Mouse (Mus musculus) hindbrain, embryonic 12.5 days (tissue): ENCODE data around the gene Thbs3. TPM values are rescaled to one million over a fixed set of nuclear protein-coding genes. Genes with fewer than 3 reads are reported as not detected.
A peak's percentile ranks its signal among the peaks of the same experiment; 100 is the strongest.

Experiments
- ATAC-seq: fragments of 200-750 bp; cut with Nextera tagmentation; 2 replicates; pipeline ENCODE4 v1.8.0; 2017; ENCODE audit warnings: moderate TSS enrichment; ENCODE audit not compliant: low FRiP score
- H3K27ac ChIP-seq: fragments of 300-500 bp; sonication (generic); 2 replicates; pipeline ENCODE4 v1.5.1; 2016; ENCODE audit warnings: mild to moderate bottlenecking
- H3K27me3 ChIP-seq: fragments of 300-500 bp; sonication (generic); 2 replicates; pipeline ENCODE4 v1.6.1; 2016; ENCODE audit warnings: mild to moderate bottlenecking
- H3K36me3 ChIP-seq: fragments of 300-500 bp; sonication (generic); 2 replicates; pipeline ENCODE4 v1.6.1; 2016; ENCODE audit warnings: mild to moderate bottlenecking
- H3K4me1 ChIP-seq: fragments of 300-500 bp; sonication (generic); 2 replicates; pipeline ENCODE4 v1.6.1; 2016
- H3K4me2 ChIP-seq: fragments of 300-500 bp; sonication (generic); replicated peaks from 2 replicates; pipeline ENCODE4 v1.6.1; 2016; ENCODE audit warnings: mild to moderate bottlenecking
- H3K4me3 ChIP-seq: fragments of 300-500 bp; sonication (generic); 2 replicates; pipeline ENCODE4 v1.5.1; 2016; ENCODE audit warnings: mild to moderate bottlenecking
- H3K9ac ChIP-seq: fragments of 300-500 bp; sonication (generic); 2 replicates; pipeline ENCODE4 v1.6.1; 2016; ENCODE audit warnings: mild to moderate bottlenecking, moderate library complexity
- H3K9me3 ChIP-seq: fragments of 300-500 bp; sonication (generic); replicated peaks from 2 replicates; pipeline ENCODE4 v1.6.1; 2016; ENCODE audit warnings: mild to moderate bottlenecking
- WGBS: fragments of 180-500 bp; shearing (Covaris S2); methylation state at CpG from one replicate; pipeline ENCODE4 v1.1.7; 2016; 5-methylcytosine and 5-hydroxymethylcytosine counted together
- microRNA counts: library from miRNA; unstranded; fragments of <30 nt; microRNA quantifications from one replicate; lab custom pipeline; 2017
- microRNA-seq: library from miRNA; unstranded; fragments of <30 nt; microRNA quantifications from one replicate; pipeline ENCODE4, GENCODE M21; 2017
- polyA plus RNA-seq: library from polyadenylated mRNA; unstranded; fragments of >200 nt; fragmentation: Nextera tagmentation; extraction: Ambion mirVana; gene quantifications from 2 replicates; pipeline ENCODE4 v1.2.1, GENCODE M21; 2016

The Thbs3 gene
- polyA plus RNA-seq, 1 experiment from 2014 or later, result 71.3 TPM

- peak overlapping the region; percentile 75 for H3K9ac ChIP-seq
- peaks cover 34% of the 10 kb centered on the region for H3K4me1 ChIP-seq
- ATAC-seq, result peak; percentile 84
- no peaks in the 10 kb centered on the region for H3K9me3 ChIP-seq
- peak overlapping the region; percentile 57 for H3K4me3 ChIP-seq
- WGBS, result 2% methylated on average over 20 of the region's 20 CpGs
- H3K4me2 ChIP-seq, result peak overlapping the region; percentile 65
- peak overlapping the region; percentile 69 for H3K27ac ChIP-seq
- no peaks in the 10 kb centered on the region for H3K27me3 ChIP-seq
- no peaks in the 10 kb centered on the region for H3K36me3 ChIP-seq
Observed at GRCm38 (mm10) chr3:89266439-89266893, 51.5 kb downstream of the Thbs3 start.

DNA sequence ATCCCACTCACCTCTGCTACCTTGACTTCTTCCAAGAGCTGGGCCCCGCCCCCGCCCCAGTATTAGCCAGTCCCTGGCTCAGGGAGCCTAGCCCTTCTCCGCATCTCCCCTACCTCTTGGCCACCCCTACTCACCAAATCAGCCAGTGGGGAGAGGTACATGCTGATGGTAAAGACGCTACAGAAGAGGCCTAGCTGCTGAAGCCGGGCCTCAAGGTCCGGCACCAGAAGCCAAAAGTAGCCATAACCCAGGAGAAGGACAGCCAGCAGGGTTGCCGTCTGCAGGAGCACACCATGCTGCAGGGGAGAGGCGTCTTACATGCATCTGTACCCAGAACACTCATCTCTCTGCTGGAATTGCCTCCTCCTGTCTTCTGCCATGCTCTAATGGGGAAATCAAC is 53.9 kb downstream of the Thbs3 start:
- H3K4me2 ChIP-seq, result no peak overlapping the region; the same call in 1 of the 2 replicates

DNA sequence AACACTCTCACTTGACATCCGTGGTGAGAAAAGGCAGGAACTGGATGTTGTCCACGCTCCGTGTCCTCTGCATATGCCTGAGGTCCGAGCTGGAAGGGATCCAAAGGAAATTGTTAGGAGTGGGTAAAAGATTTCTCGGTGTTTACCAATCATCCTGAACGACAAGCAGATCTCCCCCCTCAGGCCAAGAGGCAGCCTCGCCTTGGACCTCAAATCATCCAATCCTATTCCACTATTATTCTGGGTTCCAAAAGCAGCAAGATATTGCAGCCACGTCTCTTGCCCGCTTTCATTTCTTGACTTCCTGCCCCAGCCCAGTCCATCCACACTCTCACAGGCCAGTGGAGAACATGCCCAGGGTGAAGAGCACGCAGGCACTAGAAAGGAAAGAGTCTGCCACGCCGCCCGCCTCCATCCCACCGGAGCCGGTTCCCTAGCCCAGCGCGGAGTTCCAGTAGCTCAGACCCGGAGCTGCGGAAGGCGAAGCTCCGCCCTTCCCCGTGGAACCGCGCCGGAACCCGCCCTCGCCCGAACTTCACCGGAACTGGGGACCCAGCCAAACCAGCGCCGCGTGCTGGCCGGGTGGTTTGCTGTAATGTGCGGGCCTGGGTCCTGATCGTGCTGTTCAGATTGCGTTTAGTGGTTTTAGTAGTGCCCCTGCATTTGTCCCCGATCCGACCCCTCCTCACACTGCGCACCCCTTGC is 55.2 kb downstream of the Thbs3 start, which contains the start of gene Slc50a1:
Gene Slc50a1 (minus strand): TSS at position 520 of the 705 bp plus-strand sequence.
- Histone ChIP-seq H3K27ac (peak within 1 kb of the TSS; percentile 68), H3K4me1 (peaks cover 34% of the 10 kb centered on the region), H3K36me3 (no peaks in the 10 kb centered on the region), H3K9me3 (no peaks in the 10 kb centered on the region), H3K4me3 (peak within 1 kb of the TSS; percentile 44), H3K27me3 (no peaks in the 10 kb centered on the region), H3K4me2 (peak within 1 kb of the TSS; percentile 66), H3K9ac (peak within 1 kb of the TSS; percentile 73)
- 4% methylated on average over 39 of the region's 39 CpGs for WGBS
- peak; percentile 35; the same call in 1 of the 2 replicates for ATAC-seq

More for the DNA sequence above, 53.9 kb downstream of the Thbs3 start:
- Histone ChIP-seq H3K36me3 (no peaks in the 10 kb centered on the region), H3K4me1 (peaks cover 34% of the 10 kb centered on the region), H3K27ac (no peak overlapping the region), H3K4me3 (no peak overlapping the region), H3K27me3 (no peaks in the 10 kb centered on the region), H3K9me3 (no peaks in the 10 kb centered on the region), H3K9ac (no peak overlapping the region)
- no peak for ATAC-seq
- 48% methylated on average over 8 of the region's 8 CpGs for WGBS

- Histone ChIP-seq H3K27me3 (no peaks in the 10 kb centered on the region), H3K36me3 (no peaks in the 10 kb centered on the region), H3K9ac (peak overlapping the region; percentile 73; the same call in 1 of the 2 replicates), H3K27ac (no peak overlapping the region), H3K4me2 (peak overlapping the region; percentile 66), H3K4me3 (peak overlapping the region; percentile 44), H3K4me1 (peaks cover 33% of the 10 kb centered on the region), H3K9me3 (no peaks in the 10 kb centered on the region)
- 77% methylated on average over 6 of the region's 6 CpGs for WGBS
- no peak for ATAC-seq
Observed at GRCm38 (mm10) chr3:89270891-89271290, 55.9 kb downstream of the Thbs3 start.

- Histone ChIP-seq H3K9me3 (no peaks in the 10 kb centered on the region), H3K4me2 (no peak overlapping the region), H3K36me3 (no peaks in the 10 kb centered on the region), H3K4me3 (no peak overlapping the region), H3K27me3 (no peaks in the 10 kb centered on the region; the same call in 1 of the 2 replicates), H3K4me1 (peaks cover 29% of the 10 kb centered on the region), H3K9ac (no peak overlapping the region), H3K27ac (no peak overlapping the region)
- no peak for ATAC-seq
- 67% methylated on average over 6 of the region's 6 CpGs for WGBS
Observed at GRCm38 (mm10) chr3:89271760-89272159, 56.8 kb downstream of the Thbs3 start.

GRCm38 (mm10) chr3:89276061-89276460 is 61.1 kb downstream of the Thbs3 start:
- no peak for ATAC-seq
- Histone ChIP-seq H3K4me1 (peaks cover 33% of the 10 kb centered on the region), H3K9me3 (no peaks in the 10 kb centered on the region), H3K36me3 (no peaks in the 10 kb centered on the region), H3K4me2 (no peak overlapping the region), H3K9ac (no peak overlapping the region), H3K27ac (no peak overlapping the region), H3K4me3 (no peak overlapping the region), H3K27me3 (peaks cover 37% of the 10 kb centered on the region)
- 91% methylated on average over 13 of the region's 13 CpGs for WGBS

MicroRNA genes within 50 kb of the gene (microRNA counts, 519-probe panel; counts per million panel counts)
- 2,524 counts per million, percentile 65 among the panel's probes with 10 or more counts for microRNA mmu-miR-92b (lab: Ali Mortazavi, UCI)

Small RNA genes within 50 kb of the gene (microRNA-seq; reads per million reads assigned to microRNA genes)
- gene Mir92b, result 7,588 reads per million, percentile 93 among the genes with 10 or more reads in this experiment

Other genes starting within 250 kb of the Thbs3 start
- 66.9 and 67.1 TPM in 2 replicates for gene Rusc1, start 121.9 kb upstream of the Thbs3 start, polyA plus RNA-seq
- not detected in 2 replicates for gene Gm43738, start 114.1 kb upstream of the Thbs3 start, polyA plus RNA-seq
- gene Fdps, start 113.2 kb upstream of the Thbs3 start, polyA plus RNA-seq, result 284 TPM in 2 replicates
- 0.25 and 0.96 TPM in 2 replicates for gene Pklr, start 79.0 kb upstream of the Thbs3 start, polyA plus RNA-seq
- 20.7 and 22.3 TPM in 2 replicates for gene Hcn3, start 55.0 kb upstream of the Thbs3 start, polyA plus RNA-seq
- 38.8 and 44.4 TPM in 2 replicates for gene Clk2, start 50.4 kb upstream of the Thbs3 start, polyA plus RNA-seq
- gene Scamp3, start 37.7 kb upstream of the Thbs3 start, polyA plus RNA-seq, result 105 and 107 TPM in 2 replicates
- gene Fam189b, start 32.0 kb upstream of the Thbs3 start, polyA plus RNA-seq, result 33.4 and 34.2 TPM in 2 replicates
- gene Gba, start 12.3 kb upstream of the Thbs3 start, polyA plus RNA-seq, result 50.3 and 51.3 TPM in 2 replicates
- gene Mtx1, start 11.9 kb downstream of the Thbs3 start, polyA plus RNA-seq, result 174 and 175 TPM in 2 replicates
- gene Muc1, start 13.9 kb downstream of the Thbs3 start, polyA plus RNA-seq, result 1.5 and 1.6 TPM in 2 replicates
- gene Krtcap2, start 30.8 kb downstream of the Thbs3 start, polyA plus RNA-seq, result 247 and 271 TPM in 2 replicates
- gene Trim46, start 31.1 kb downstream of the Thbs3 start, polyA plus RNA-seq, result 27.2 and 29.6 TPM in 2 replicates
- 63.9 and 86.7 TPM in 2 replicates for gene Dpm3, start 44.2 kb downstream of the Thbs3 start, polyA plus RNA-seq
- 44.9 and 46.8 TPM in 2 replicates for gene Slc50a1, start 55.4 kb downstream of the Thbs3 start, polyA plus RNA-seq
- gene Efna1, start 66.0 kb downstream of the Thbs3 start, polyA plus RNA-seq, result 14.3 and 15.4 TPM in 2 replicates
- gene Efna3, start 107.8 kb downstream of the Thbs3 start, polyA plus RNA-seq, result 21.7 and 22.2 TPM in 2 replicates
- gene Efna4, start 122.8 kb downstream of the Thbs3 start, polyA plus RNA-seq, result 20.5 and 21.4 TPM in 2 replicates
- 40.3 and 41.9 TPM in 2 replicates for gene Adam15, start 134.8 kb downstream of the Thbs3 start, polyA plus RNA-seq
- gene Dcst2, start 146.8 kb downstream of the Thbs3 start, polyA plus RNA-seq, result 0.12 and 0.29 TPM in 2 replicates
- gene Dcst1, start 150.1 kb downstream of the Thbs3 start, polyA plus RNA-seq, result 0.71 and 0.76 TPM in 2 replicates
- 0.74 and 0.80 TPM in 2 replicates for gene Zbtb7b, start 179.6 kb downstream of the Thbs3 start, polyA plus RNA-seq
- gene Lenep, start 187.6 kb downstream of the Thbs3 start, polyA plus RNA-seq, result 1.0 and 1.5 TPM in 2 replicates
- gene Flad1, start 196.7 kb downstream of the Thbs3 start, polyA plus RNA-seq, result 36.1 and 36.9 TPM in 2 replicates
- gene Cks1b, start 203.2 kb downstream of the Thbs3 start, polyA plus RNA-seq, result 249 and 274 TPM in 2 replicates
- 54.8 and 61.2 TPM in 2 replicates for gene Shc1, start 203.3 kb downstream of the Thbs3 start, polyA plus RNA-seq
- gene Pygo2, start 215.0 kb downstream of the Thbs3 start, polyA plus RNA-seq, result 63.8 and 66.1 TPM in 2 replicates
- 25.3 and 26.2 TPM in 2 replicates for gene Pbxip1, start 221.5 kb downstream of the Thbs3 start, polyA plus RNA-seq
- gene Pmvk, start 239.4 kb downstream of the Thbs3 start, polyA plus RNA-seq, result 73.5 and 74.5 TPM in 2 replicates